Mouse (Mus musculus) B cell, adult 2 months (primary cell): ENCODE data around the gene Cdc42bpa.
A peak's percentile ranks its signal among the peaks of the same experiment; 100 is the strongest.

ENCODE experiments used
- DNase-seq, 2 experiments: peaks; one replicate each; pipeline ENCODE4 v3.0.0; 2022

Cdc42bpa gene

GRCm38 (mm10) chr1:180037461-180037860, 77.2 kb downstream of the Cdc42bpa start:
- DNase-seq: no peak

- no peak for DNase-seq
Observed at GRCm38 (mm10) chr1:180044160-180044559, 83.9 kb downstream of the Cdc42bpa start.

- no peak for DNase-seq
Observed at GRCm38 (mm10) chr1:180045172-180045571, 84.9 kb downstream of the Cdc42bpa start.

- no peak for DNase-seq
Observed at GRCm38 (mm10) chr1:180089176-180089575, 128.9 kb downstream of the Cdc42bpa start.

GRCm38 (mm10) chr1:180098426-180098825, 138.2 kb downstream of the Cdc42bpa start:
- DNase-seq: no peak

- no peak for DNase-seq
Observed at GRCm38 (mm10) chr1:180104567-180104966, 144.3 kb downstream of the Cdc42bpa start.

GRCm38 (mm10) chr1:180109050-180109449, 148.8 kb downstream of the Cdc42bpa start:
- DNase-seq: no peak

GRCm38 (mm10) chr1:180116525-180116924, 156.3 kb downstream of the Cdc42bpa start:
- DNase-seq: peak in 1 of 2 experiments; percentile 13

- DNase-seq: no peak
Observed at GRCm38 (mm10) chr1:180118233-180118632, 158.0 kb downstream of the Cdc42bpa start.

GRCm38 (mm10) chr1:180128077-180128792, 168.0 kb downstream of the Cdc42bpa start:
- no peak for DNase-seq

GRCm38 (mm10) chr1:180131402-180131801, 171.1 kb downstream of the Cdc42bpa start:
- DNase-seq: no peak

- no peak for DNase-seq
Observed at GRCm38 (mm10) chr1:180132187-180132586, 171.9 kb downstream of the Cdc42bpa start.

- DNase-seq: no peak
Observed at GRCm38 (mm10) chr1:180139158-180139557, 178.9 kb downstream of the Cdc42bpa start.

- no peak for DNase-seq
Observed at GRCm38 (mm10) chr1:180140970-180141369, 180.7 kb downstream of the Cdc42bpa start.

- DNase-seq: peak; percentile 32 to 46
Observed at GRCm38 (mm10) chr1:180148036-180148435, 187.8 kb downstream of the Cdc42bpa start.

- DNase-seq: no peak
Observed at GRCm38 (mm10) chr1:180148563-180148962, 188.3 kb downstream of the Cdc42bpa start.

- DNase-seq: no peak
Observed at GRCm38 (mm10) chr1:180151191-180151590, 190.9 kb downstream of the Cdc42bpa start.

- no peak for DNase-seq
Observed at GRCm38 (mm10) chr1:180158648-180159047, 198.4 kb downstream of the Cdc42bpa start.

GRCm38 (mm10) chr1:180160545-180160944, 200.3 kb downstream of the Cdc42bpa start:
- DNase-seq: no peak

- DNase-seq: no peak
Observed at GRCm38 (mm10) chr1:180161160-180161559, 200.9 kb downstream of the Cdc42bpa start.

- no peak for DNase-seq
Observed at GRCm38 (mm10) chr1:180161566-180162355, 201.5 kb downstream of the Cdc42bpa start.

- no peak for DNase-seq
Observed at GRCm38 (mm10) chr1:180162986-180163385, 202.7 kb downstream of the Cdc42bpa start.

- DNase-seq: no peak
Observed at GRCm38 (mm10) chr1:180166533-180166932, 206.3 kb downstream of the Cdc42bpa start.

- no peak for DNase-seq
Observed at GRCm38 (mm10) chr1:180168294-180168693, 208.0 kb downstream of the Cdc42bpa start.
